Mouse (Mus musculus) WW6 (cell line): ENCODE results near the gene Cd48.
"Not testable (repeated sequence)": the region's sequence is repeated elsewhere in the genome, so short reads cannot be mapped to it uniquely, and the experiment has no call there.

Experiments used
- DNase-seq: peaks from one replicate; pipeline ENCODE4 v3.0.0-alpha.2; 2013; ENCODE audit warnings: low read depth, low spot score

Cd48 gene

DNA sequence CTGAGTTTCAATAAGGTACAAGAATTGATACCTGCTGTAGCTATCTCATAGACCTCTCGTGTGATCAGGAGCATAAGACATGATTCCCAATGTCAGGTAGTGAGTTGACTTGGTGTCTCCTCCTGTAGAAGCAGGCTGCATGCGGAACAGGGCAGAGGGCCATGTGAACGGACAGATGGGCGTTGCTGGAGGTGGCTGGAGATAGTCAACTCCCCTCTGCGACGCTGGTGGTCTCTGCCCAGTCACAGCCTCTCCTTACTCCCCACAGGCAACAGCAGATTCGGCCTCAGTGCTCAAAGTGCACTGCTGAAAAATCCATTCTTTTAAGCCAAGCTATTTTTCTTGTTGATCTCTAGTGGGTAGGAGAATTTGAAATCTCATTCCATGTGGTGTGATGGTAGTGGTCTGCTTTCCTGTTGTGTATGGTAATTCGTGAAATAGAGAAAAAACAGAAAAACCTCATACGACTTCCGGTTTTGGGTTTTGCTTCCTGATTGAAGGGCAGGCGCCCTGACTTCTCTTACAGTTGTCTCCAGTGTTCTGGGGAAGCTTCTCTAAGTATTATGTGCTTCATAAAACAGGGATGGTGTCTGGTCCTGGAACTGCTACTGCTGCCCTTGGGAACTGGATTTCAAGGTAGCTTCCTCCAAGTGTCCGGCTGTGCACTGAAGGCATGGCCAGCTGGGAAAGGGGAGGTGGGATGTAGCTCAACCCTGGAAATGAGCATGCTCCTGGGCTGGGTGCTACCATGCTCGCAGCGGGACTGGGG is at the start of gene Cd48:
TSS of gene Cd48 (plus strand) at position 479 of the 769 bp plus-strand sequence.
- no peak for DNase-seq

DNA sequence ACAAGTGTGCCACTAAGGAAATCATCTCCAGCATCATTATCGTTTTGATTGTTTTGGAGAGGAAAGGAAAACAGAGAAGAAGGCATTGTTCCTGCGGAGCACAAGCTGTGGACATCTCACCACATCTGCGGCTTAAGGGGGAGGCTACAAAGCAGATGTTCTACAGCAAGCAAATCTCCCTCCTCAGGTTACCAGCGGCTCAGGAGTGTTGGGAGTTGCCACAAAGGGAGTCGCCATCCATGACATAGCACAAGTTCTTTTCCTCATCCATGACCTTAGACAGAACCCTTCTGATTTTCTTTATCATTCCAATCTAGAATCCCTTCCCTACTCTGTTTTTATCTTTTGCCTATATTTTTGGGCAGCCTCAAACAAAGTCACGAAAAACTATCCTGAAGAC is 46.1 kb upstream of the Cd48 start:
- no peak for DNase-seq

DNA sequence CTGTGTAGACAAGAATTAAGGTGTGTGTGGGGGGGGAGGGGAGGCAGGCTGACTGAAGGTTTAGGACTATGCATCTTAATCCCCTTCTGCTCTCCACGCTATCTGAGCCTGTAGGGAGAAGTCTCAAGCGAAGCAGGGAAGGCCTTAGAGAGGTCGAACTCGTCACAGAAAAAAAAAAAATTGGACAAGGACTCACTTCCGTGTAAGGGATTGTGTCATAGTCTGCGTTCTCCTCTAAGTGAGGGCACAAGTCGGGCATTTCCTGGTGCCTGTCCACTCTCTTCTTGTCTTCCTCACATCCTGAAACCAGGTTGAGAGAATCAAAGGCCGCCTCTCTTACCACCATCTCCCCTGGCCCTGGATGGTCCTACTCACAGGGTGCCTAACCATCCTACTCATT is 44.7 kb upstream of the Cd48 start:
- no peak for DNase-seq

DNA sequence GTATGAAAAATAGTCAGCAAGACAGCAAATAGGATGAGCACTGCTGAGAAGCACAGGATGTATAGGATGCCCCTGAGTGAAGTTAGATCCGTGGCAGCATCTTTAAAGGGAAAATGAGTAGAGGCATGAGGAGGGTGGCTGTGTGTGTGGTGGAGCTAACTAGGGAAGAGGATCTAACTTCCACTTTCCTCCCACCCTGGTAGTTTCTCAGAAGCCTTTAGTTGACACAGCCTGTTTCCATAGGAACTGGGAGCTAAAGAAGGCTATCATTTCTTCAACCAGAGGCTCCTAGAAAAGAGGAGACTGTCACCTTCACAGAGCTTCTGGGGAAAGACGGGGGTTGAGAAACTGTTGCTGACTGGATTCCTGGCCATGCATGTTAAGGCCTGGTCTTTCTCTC is 43.1 kb upstream of the Cd48 start:
- no peak for DNase-seq

DNA sequence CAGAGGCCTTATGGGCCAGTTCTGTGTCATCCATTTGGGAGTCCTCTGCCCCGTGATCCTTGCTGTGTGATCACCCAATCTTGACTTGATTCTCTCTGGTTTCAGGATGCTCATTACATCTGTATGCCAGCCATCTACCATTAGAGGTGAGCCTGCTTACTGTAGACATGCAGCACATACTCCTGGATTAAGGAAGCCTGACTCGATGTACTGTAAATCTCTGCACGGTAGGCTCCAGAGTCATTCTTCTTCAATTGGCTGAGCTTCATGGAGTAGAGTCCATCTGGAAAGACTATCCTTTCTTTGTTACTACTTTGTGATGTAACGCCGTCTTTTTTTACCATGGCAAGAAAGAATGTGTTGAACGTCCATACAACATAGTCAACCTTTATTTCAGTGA is 41.0 kb upstream of the Cd48 start:
- no peak for DNase-seq

DNA sequence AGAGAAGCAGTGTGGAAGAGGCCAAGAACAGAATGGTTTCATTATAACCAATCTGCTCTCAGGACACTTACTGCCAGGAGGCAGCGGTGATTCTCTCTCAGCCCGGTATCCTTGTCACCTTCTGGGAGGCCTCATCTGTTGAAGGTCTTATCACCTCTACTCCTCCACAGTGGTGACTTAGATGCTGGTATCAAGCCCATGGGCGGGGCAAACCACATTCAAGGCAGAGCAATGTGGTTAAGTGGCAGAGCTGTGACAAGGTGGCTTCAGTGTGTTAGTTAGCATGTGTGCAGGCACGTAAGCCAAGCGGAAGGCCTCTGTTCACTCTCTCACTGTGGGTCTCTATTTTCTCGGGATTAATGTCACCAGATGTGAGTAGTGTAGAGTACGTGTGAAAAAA is 38.2 kb upstream of the Cd48 start:
- no peak for DNase-seq

DNA sequence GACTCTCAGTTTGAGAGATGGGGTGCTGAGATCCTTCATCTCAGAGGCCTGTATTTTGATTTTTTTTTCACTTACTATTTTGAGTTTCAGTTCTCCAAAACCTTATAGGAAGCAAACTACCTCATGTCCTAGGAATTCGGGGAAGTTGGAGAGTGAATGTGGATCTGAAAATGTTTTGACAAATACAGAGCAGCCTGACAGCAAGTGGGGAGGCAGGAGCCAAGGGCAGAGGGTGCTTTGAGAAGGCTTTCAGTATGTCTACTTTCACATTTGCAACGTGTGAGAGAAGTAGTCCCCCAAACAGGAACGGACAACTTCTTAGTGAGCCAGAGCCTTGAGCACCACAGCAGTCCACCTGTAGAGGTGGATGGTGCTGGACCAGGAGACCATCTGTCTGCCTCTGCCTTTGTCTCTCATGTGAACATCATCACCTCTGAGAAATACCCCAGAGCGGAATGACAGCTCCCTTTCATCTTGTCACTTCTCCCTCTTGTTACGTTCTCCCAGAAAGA is 35.3 kb upstream of the Cd48 start:
- no peak for DNase-seq

DNA sequence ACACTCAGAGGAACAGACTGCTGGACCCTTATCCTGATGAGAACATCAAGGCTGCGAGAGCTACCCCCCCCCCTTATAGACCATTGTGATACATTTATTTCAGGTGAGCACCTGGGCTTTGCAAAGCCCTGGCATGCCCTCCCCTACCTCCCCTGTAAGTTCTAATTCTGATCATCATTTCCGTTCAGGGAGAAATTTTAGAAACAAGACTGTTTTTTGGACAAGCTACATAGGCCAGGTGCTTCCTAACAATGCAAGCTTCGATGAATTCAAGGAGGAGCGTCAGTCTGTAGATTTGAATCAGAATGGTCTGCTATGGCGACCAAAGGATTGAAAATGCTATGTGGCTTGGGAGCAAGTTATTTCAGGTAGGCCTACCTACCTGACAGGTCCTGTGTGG is 34.1 kb upstream of the Cd48 start:
- DNase-seq: no peak

- no peak for DNase-seq
These were observed 33.0 kb upstream of the Cd48 start for GRCm38 (mm10) chr1:171648840-171649239.

DNA sequence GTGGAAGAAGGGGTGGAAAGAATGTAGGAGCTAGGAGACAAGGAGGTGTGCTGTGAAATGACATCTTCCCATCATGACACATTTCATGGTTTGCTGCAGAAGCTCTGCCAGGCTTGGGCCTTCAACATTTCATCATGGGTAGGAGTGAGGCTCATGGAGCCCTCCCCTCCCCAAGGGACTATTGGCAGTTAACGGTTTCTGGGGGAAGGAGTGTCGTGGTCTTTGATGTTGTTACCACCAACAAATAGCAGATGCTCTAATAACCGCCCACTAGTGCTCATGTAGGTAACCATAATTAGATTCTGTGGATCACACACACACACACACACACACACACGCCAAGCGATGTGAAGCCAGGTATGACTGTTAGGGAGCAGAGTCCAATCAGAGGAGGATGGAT is 29.1 kb upstream of the Cd48 start, which contains the start of gene Slamf7:
TSS of gene Slamf7 (minus strand) at position 302 of the 400 bp plus-strand sequence.
- DNase-seq: no peak

- DNase-seq: no peak
These were observed 23.2 kb upstream of the Cd48 start for GRCm38 (mm10) chr1:171658561-171658991.

DNA sequence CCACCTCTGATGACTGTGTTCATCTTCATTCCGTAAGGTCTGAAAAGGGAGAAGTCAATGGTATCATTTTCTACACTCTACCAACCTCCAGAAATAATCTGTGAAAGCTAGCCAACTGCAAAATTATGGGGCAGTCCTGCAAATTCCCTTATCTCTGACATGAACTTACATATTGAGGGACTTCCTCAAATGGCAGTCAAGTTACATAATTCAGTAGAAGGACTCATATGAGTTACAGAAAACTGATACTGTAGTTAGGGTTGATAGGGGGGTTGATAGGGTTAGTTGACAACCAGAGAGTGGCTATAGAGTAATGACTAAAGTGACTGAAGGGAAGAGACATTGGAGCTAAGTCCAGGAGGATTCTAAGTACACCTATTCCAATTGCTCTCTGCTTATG is 21.4 kb upstream of the Cd48 start:
- no peak for DNase-seq

DNA sequence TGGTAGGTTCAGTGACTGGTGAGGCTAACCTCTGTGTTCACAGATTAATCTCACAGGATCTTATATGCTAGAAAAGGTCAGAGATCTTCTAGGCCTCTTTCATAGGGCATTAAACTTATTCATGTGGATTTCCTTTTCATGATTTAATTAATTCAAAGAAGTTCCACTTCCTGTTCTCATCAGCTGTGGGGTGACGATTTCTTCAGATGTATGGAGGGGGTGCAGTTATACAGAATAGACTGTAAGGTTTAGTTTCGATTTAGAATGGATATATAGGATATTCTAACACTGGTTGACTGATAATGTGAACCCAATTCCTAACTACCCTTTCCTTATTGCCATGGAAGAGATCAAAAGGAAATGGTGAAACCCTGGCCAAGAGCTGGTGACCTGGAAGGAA is 20.3 kb upstream of the Cd48 start:
- no peak for DNase-seq

- DNase-seq: no peak
These were observed 18.1 kb upstream of the Cd48 start for GRCm38 (mm10) chr1:171663757-171664156.

DNA sequence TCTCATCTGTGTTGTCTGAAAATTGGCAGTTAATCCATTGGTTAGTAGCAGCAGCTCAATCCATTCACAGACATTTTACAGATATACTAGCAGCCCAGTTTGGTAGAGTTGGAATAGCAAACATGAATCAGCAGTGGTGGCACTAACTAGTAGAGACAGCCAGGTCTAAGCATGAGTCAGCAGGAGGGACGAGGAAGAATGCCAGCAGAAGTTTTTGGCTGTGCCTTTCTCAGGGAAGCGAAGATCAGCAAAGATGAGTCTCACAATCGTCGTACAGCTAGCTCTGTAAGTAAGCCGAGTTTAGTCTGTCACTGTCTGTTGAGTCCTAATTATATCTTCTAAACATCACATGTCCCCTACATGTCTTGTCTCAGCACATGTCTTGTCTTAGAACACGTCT is 15.5 kb upstream of the Cd48 start:
- DNase-seq: no peak

DNA sequence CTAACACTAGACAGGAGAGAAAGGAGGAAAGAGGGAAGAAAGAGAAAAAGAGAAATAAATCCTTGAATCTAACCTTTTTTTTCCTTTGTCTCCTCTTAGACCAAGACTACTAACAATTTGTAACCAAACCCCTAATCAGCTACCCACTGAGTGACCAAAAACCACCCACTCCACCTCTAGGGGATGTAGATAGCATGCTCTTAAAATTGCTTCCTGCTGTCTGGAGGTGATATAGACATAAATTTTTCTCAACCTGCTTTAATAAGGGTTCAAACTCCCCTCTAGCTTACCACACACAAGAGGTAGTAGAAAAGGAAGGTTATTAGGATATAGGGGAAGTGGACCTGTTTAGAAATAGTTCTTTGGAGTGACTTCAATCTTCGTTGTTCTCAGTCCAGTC is 14.6 kb upstream of the Cd48 start:
- no peak for DNase-seq

- not testable (repeated sequence) for DNase-seq
These were observed 9.4 kb upstream of the Cd48 start for GRCm38 (mm10) chr1:171672451-171672850.

DNA sequence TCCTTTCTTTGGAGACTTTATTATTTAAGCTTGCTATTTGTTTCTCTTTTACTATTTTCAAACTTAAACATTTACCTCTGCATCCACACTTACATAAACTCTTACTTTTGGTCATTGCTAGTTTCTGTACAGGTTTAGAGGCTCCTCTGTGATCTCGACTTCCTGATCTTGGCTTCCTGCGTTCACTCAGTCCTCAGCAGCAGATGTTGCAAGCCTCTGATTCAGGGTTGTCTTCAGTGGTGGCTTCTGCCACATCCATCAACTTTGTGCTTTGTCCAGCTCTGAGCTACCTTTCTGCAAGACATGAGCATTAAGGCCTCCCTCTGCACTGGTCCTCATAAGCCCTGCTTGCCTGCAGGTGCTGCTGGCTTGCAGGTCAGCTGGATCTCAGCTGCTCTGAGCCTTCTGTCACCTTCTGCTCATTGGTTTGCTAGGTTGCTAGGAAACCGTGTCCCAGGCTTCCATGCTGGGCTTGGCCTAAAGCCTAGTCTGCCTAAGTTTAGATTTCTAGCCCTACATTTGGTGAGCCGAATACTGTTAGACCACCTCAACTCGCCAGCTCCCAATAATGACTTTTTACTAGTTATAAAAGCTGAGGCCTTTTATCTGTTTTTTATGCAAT is 8.8 kb upstream of the Cd48 start:
- DNase-seq: no peak

DNA sequence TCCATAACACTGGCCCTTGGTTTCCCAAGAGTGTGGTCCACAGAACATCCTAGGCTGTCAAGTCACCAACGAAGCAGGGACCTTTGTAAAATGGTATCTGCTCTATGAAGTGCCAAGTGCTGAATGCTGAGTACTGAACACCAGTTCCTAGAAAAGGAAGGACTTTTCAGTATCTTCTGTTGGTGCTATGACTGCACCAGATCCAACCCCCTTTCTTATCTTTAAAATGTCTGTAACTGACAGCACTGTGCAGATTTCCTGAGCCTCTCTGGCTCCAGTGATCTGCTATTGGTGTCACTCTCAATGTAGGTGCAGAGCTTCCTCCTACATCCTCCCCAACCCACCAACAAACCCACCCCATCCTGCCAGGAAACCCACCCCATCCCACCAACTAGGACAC is 7.3 kb upstream of the Cd48 start:
- no peak for DNase-seq

DNA sequence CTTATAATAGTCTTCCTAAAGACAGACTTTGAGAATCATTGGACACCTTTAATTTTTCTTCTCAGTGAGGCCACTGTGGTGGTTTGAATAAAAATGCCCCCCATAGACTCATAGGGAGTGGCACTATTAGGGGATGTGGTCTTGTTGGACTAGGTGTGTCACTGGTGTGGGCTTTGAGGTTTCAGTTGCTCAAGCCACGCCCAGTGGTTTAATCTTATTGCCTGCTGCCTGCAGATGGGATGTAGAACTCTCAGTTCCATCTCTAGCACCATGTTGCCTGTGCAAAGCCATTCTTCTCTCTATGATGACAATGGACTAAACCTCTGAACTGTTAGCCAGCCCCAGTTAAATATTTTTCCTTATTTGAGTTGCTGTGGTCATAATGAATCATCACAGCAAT is 4.1 kb upstream of the Cd48 start:
- no peak for DNase-seq

DNA sequence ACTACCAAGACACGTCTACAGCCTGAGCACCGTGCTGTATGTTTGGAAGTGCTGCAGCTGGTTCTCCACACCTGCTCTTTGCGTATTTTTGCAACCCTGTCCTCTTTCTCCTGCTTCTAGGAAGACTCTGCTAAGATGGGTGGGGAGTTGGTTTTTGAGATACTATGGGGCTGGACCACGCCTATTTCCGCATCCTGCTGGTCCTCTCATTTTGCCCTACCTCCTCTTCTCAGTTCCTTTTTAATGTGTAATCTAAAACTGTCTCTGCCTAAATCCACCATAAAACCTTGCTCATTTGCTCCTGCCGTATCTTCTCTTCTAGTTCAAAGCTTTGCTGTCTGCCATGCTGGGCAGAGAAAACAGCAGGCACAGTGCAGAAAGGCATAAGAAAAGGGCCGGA is 800 bp upstream of the Cd48 start:
- DNase-seq: no peak

DNA sequence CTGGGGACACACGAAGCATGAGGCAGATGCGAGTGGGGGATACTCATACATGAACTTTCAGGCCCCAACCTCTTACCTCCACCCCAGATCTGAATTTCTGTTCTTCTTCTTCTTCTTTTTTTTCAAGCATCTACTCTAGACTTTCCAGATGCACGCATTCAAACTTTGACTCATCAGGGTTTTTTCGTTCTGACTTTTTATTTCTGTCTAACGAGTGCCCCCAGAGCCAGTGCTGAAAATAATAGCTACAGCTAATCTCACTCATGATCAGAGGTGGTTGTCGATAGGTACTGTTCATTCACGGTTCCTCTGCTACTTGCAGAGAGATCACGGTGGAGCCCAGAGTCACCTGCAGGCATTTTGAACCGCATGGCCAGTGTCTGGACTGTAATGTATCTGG is 3.1 kb downstream of the Cd48 start:
- no peak for DNase-seq

- no peak for DNase-seq
These were observed 5.5 kb downstream of the Cd48 start for GRCm38 (mm10) chr1:171687320-171687719.
